ENCODE assay signal across 15 mouse cellular contexts in the genomic region with DNA sequence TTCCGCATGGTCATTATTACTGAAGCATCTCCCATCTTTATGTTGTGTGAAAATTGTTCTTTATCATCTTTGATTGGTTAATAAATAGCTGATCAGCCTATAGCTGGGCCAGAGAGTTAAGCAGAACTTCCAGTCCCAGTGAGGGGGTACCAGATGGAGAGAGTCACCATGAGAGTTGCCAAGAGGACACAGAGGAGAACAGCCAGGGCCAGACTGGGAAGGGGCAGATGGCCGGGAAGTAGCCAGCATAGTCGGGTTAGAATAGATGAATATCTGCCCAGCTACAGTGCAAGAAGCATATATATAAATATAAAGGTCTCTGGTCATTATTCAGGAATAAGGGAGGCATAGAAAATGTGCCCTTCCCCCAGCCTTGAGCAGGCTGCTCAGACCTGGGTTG.
"Had no signal": no experiment of that assay in that cellular context is flagged by ENCODE, and none has a peak within 500 bp of the region (broad histone marks: within the 10 kb centered on the region; RNA-seq: fewer than 3 reads in every experiment).

No protein-coding gene starts in this region.

- H3K4me3 ChIP-seq: neural tube, embryonic 15.5 days; stomach, embryonic 15.5 days had no signal

- H3K9ac ChIP-seq: neural tube, embryonic 15.5 days; stomach, embryonic 15.5 days had no signal

- H3K36me3 ChIP-seq: neural tube, embryonic 15.5 days; stomach, embryonic 15.5 days had no signal

- H3K27me3 ChIP-seq: stomach, embryonic 15.5 days had no signal

- H3K9me3 ChIP-seq: neural tube, embryonic 15.5 days; stomach, embryonic 15.5 days had no signal

- H3K27ac ChIP-seq: neural tube, embryonic 15.5 days; stomach, embryonic 15.5 days; stomach, postnatal 0 days had no signal

- DNase-seq: retina, postnatal 1 day; right cerebral cortex, adult 18-20 months; right cerebral cortex, postnatal 14 days; right cerebral cortex, postnatal 25 days; right cerebral cortex, postnatal 4 days; spleen, adult 18-20 months; thymus, adult 18-20 months; thymus, adult 2 months; thymus, postnatal 14 days; thymus, postnatal 25 days; thymus, postnatal 36 days; thymus, postnatal 4 days had no signal
